Mouse (Mus musculus) frontal cortex, adult 2 months (tissue): ENCODE data around the gene Kcnj6. TPM values are rescaled to one million over a fixed set of nuclear protein-coding genes. Genes with fewer than 3 reads are reported as not detected.

Source experiments
- DNase-seq, 2 experiments: peaks; one replicate each; pipeline ENCODE4 v3.0.0; 2022; ENCODE audit warnings: low spot score in 1 of 2; ENCODE audit errors: extremely low spot score in 1 of 2
- polyA plus RNA-seq: library from polyadenylated mRNA; depleted of rRNA; stranded (reverse); fragments of >200 nt; gene quantifications from 2 replicates; pipeline ENCODE4 v1.2.3, GENCODE M21; 2012

Gene Kcnj6
- polyA plus RNA-seq, 1 experiment = 17.4 TPM

- DNase-seq = no peak
Observed at GRCm38 (mm10) chr16:94722936-94723335, 274.6 kb downstream of the Kcnj6 start.

GRCm38 (mm10) chr16:94721549-94722006 is 275.9 kb downstream of the Kcnj6 start:
- DNase-seq = no peak

- DNase-seq = no peak
Observed at GRCm38 (mm10) chr16:94720476-94721153, 276.9 kb downstream of the Kcnj6 start.

GRCm38 (mm10) chr16:94719488-94719887 is 278.0 kb downstream of the Kcnj6 start:
- DNase-seq = no peak

GRCm38 (mm10) chr16:94718919-94719318 is 278.6 kb downstream of the Kcnj6 start:
- DNase-seq = no peak

GRCm38 (mm10) chr16:94717051-94717450 is 280.4 kb downstream of the Kcnj6 start:
- DNase-seq = no peak

- DNase-seq = no peak
Observed at GRCm38 (mm10) chr16:94714483-94714882, 283.0 kb downstream of the Kcnj6 start.

GRCm38 (mm10) chr16:94713480-94714094 is 283.9 kb downstream of the Kcnj6 start:
- DNase-seq = peak; percentile 47 to 88

- no peak for DNase-seq
Observed at GRCm38 (mm10) chr16:94701971-94702370, 295.5 kb downstream of the Kcnj6 start.

- DNase-seq = no peak
Observed at GRCm38 (mm10) chr16:94701141-94701540, 296.4 kb downstream of the Kcnj6 start.
